Mouse (Mus musculus) embryonic facial prominence, embryonic 10.5 days (tissue): Measurements from ENCODE around the gene Mkks. TPM values are rescaled to one million over a fixed set of nuclear protein-coding genes. Genes with fewer than 3 reads are reported as not detected.
"Not testable (repeated sequence)": the region's sequence is repeated elsewhere in the genome, so short reads cannot be mapped to it uniquely, and the experiment has no call there.

Source experiments
- DNase-seq: peaks from one replicate; pipeline ENCODE4 v3.0.0-alpha.2; 2017; ENCODE audit warnings: low spot score
- H3K27ac ChIP-seq: fragments of 300-500 bp; sonication (generic); replicated peaks from 2 replicates; pipeline ENCODE4 v1.5.1; 2016; ENCODE audit warnings: mild to moderate bottlenecking
- H3K27me3 ChIP-seq: fragments of 300-500 bp; sonication (generic); replicated peaks from 2 replicates; pipeline ENCODE4 v1.6.1; 2016; ENCODE audit warnings: low read depth, mild to moderate bottlenecking; ENCODE audit not compliant: poor library complexity, severe bottlenecking
- H3K36me3 ChIP-seq: fragments of 300-500 bp; sonication (generic); replicated peaks from 2 replicates; pipeline ENCODE4 v1.6.1; 2016; ENCODE audit warnings: mild to moderate bottlenecking, moderate library complexity
- H3K4me1 ChIP-seq: fragments of 300-500 bp; sonication (generic); 2 replicates; pipeline ENCODE4 v1.6.1; 2016
- H3K4me3 ChIP-seq: fragments of 300-500 bp; sonication (generic); 2 replicates; pipeline ENCODE4 v1.5.1; 2016; ENCODE audit warnings: mild to moderate bottlenecking, moderate library complexity
- H3K9me3 ChIP-seq: fragments of 300-500 bp; sonication (generic); 2 replicates; pipeline ENCODE4 v1.6.1; 2016; ENCODE audit warnings: mild to moderate bottlenecking
- WGBS: fragments of 180-500 bp; shearing (Covaris S2); methylation state at CpG from one replicate; pipeline ENCODE4 v1.1.7; 2016; 5-methylcytosine and 5-hydroxymethylcytosine counted together
- polyA plus RNA-seq: library from polyadenylated mRNA; unstranded; fragments of >200 nt; fragmentation: Nextera tagmentation; extraction: Ambion mirVana; gene quantifications from 2 replicates; pipeline ENCODE4 v1.2.1, GENCODE M21; 2016

Gene Mkks
- polyA plus RNA-seq, 1 experiment from 2014 or later, result 15.5 TPM

DNA sequence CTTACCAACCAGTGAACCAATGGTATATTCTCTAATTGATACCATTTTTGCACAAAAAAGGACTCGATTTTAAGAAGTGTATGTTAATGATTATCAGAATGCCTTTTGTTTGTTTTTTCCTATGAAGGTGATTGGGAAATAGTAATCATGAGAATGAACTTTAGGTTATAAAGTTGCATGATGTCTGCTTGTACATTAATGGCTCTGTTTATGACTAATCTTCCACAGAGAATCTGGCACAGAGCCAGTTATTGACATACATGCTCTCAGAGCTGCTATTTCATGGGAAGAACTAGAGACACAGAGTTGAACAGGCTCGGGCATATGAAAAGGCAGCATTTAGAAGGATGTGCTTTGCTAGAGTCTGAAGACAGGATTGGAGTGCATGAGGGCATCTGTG lies 4.9 kb upstream of the Mkks start:
- H3K27me3 ChIP-seq, result no peaks in the 10 kb centered on the region
- H3K4me1 ChIP-seq, result peaks cover 8% of the 10 kb centered on the region; the same call in 1 of the 2 replicates
- H3K4me3 ChIP-seq, result no peak overlapping the region
- no peaks in the 10 kb centered on the region for H3K36me3 ChIP-seq
- no peaks in the 10 kb centered on the region for H3K9me3 ChIP-seq
- DNase-seq, result no peak
- 85% methylated on average over 2 of the region's 2 CpGs for WGBS
- H3K27ac ChIP-seq, result no peak overlapping the region

DNA sequence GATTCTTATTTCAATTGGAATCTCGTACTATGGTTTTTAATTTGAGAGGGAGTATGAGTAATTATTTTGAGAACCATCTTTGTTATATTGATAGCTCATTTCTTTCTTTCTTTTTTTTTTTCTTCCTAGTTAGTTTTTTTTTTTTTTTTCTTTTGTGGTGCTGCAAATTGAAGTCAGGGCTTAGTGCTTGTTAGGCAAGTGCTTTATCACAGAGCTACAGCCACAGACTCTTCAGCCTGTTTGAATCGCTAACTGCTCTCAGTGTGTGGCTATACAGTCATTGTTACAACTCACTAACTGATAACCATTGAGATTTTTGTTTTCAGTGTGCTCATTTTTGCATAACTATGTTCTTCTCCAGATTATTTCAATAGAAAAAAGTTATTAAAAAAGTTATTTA lies 3.3 kb upstream of the Mkks start:
- peaks cover 8% of the 10 kb centered on the region; the same call in 1 of the 2 replicates for H3K4me1 ChIP-seq
- no peaks in the 10 kb centered on the region for H3K9me3 ChIP-seq
- WGBS, result 72% methylated on average over 2 of the region's 2 CpGs
- no peaks in the 10 kb centered on the region for H3K27me3 ChIP-seq
- DNase-seq, result no peak
- no peak overlapping the region for H3K4me3 ChIP-seq
- no peaks in the 10 kb centered on the region for H3K36me3 ChIP-seq
- H3K27ac ChIP-seq, result no peak overlapping the region

GRCm38 (mm10) chr2:136891951-136892371 lies 772 bp upstream of the Mkks start:
- Histone ChIP-seq H3K9me3 (no peaks in the 10 kb centered on the region), H3K4me3 (peak overlapping the region; percentile 82), H3K27ac (peak overlapping the region; percentile 93), H3K36me3 (no peaks in the 10 kb centered on the region), H3K27me3 (no peaks in the 10 kb centered on the region), H3K4me1 (peaks cover 8% of the 10 kb centered on the region; the same call in 1 of the 2 replicates)
- WGBS, result under 1% methylated on average over 23 of the region's 23 CpGs
- peak; percentile 92 for DNase-seq

DNA sequence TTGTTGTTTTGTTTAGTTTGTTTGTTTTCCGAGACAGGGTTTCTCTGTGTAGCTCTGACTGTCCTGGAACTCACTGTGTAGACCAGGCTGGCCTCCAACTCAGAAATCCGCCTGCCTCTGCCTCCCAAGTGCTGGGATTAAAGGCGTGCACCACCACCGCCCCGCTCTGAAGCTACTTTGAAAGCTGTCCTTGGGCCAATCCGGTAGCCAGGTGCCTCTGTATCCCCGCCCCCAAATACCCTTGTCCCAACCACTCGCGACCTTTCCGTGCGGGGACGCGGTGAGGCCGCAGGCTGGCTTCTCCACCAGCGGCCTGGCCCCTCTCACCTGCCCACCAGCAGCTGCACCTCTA lies 497 bp downstream of the Mkks start:
- peak overlapping the region; percentile 82 for H3K4me3 ChIP-seq
- WGBS, result 6% methylated on average over 15 of the region's 15 CpGs
- H3K36me3 ChIP-seq, result not testable (repeated sequence)

GRCm38 (mm10) chr2:136886846-136887245 lies 4.3 kb downstream of the Mkks start:
- WGBS, result 76% methylated on average over 4 of the region's 4 CpGs
- Histone ChIP-seq H3K4me1 (no peaks in the 10 kb centered on the region), H3K9me3 (no peaks in the 10 kb centered on the region), H3K4me3 (no peak overlapping the region), H3K27ac (no peak overlapping the region), H3K27me3 (no peaks in the 10 kb centered on the region), H3K36me3 (peaks cover 37% of the 10 kb centered on the region)
- DNase-seq, result no peak

More for the DNA sequence above, 497 bp downstream of the Mkks start:
- DNase-seq, H3K27me3 ChIP-seq, H3K4me1 ChIP-seq, H3K9me3 ChIP-seq: not testable (repeated sequence)
- peak overlapping the region; percentile 93 for H3K27ac ChIP-seq

DNA sequence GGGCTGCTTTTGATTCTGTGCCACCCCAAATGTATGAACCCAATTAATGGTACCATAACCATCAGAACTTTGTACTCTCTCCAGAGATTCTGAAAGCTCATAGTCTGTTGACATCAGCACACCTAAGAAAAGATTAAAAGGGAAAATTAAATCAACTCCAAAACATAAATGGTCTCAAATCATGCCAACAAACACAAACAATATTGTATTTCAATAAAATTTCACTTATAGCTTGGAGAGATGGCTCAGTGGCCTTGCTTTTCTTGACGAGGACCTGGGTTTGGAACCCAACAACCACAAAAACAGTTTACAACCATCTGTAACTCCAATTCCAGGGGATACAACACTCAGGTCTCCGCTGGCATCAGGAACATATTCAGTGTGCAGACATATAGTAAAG lies 5.6 kb downstream of the Mkks start, which contains the start of gene AL731706.2:
AL731706.2 (minus strand) TSS at position 101 of the 400 bp plus-strand sequence.
- no peak for DNase-seq
- no peak within 1 kb of the TSS for H3K27ac ChIP-seq
- no peaks in the 10 kb centered on the region for H3K9me3 ChIP-seq
- 92% methylated on average over 2 of the region's 2 CpGs for WGBS
- peaks cover 50% of the 10 kb centered on the region for H3K36me3 ChIP-seq
- no peak within 1 kb of the TSS for H3K4me3 ChIP-seq
- H3K27me3 ChIP-seq, result no peaks in the 10 kb centered on the region
- no peaks in the 10 kb centered on the region for H3K4me1 ChIP-seq

GRCm38 (mm10) chr2:136854543-136855388 lies 36.4 kb downstream of the Mkks start:
- peak; percentile 9 for DNase-seq
- peaks cover 18% of the 10 kb centered on the region for H3K4me1 ChIP-seq
- H3K27ac ChIP-seq, result 0 out of 2 replicates have a peak overlapping the region, but pooled peaks have one; percentile 35

DNA sequence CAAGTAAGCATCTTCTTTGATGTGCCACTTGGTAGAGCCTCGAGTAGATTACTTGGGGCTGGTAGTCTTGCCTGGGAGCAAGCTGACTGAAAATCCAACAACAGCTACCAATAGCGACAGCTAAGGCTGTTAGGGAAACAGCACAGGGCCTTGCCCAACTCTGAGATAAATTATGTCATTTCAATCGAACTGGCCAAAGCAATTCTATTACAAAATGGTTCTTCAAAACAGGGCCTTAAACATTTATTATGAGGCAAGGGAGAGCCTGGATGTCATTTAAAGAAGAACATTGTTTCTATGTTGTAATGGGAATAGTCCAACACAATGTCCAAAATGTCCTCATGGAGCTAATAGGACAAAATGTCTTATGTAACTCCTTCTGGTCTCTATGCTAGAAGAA lies 40.8 kb downstream of the Mkks start:
- H3K27me3 ChIP-seq, result no peaks in the 10 kb centered on the region
- WGBS, result 74% methylated on average over 3 of the region's 3 CpGs
- no peak overlapping the region for H3K4me3 ChIP-seq
- no peaks in the 10 kb centered on the region for H3K36me3 ChIP-seq
- H3K27ac ChIP-seq, result no peak overlapping the region
- no peaks in the 10 kb centered on the region for H3K9me3 ChIP-seq
- peaks cover 15% of the 10 kb centered on the region for H3K4me1 ChIP-seq
- no peak for DNase-seq

More at GRCm38 (mm10) chr2:136854543-136855388, 36.4 kb downstream of the Mkks start:
- no peaks in the 10 kb centered on the region for H3K36me3 ChIP-seq
- H3K27me3 ChIP-seq, result no peaks in the 10 kb centered on the region
- H3K4me3 ChIP-seq, result no peak overlapping the region
- WGBS, result 28% methylated on average over 5 of the region's 5 CpGs
- no peaks in the 10 kb centered on the region for H3K9me3 ChIP-seq

DNA sequence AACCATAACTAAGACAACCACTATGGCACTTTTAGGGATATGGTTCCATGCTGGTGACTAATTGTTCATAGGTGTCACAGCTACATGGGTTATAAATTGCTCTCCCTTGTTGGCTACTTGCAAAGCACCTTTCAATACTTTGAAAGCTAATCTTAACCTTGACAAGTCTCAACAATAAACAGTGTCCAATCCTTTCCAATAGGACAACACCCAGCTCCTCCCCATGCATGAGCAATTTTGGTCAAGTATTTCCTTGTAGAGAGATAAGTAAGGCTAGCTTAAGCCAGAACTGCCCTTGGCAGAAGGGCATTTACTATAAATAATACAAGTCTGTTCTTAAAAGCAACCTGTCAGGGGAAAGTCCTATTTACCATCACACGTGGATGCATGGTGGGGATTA lies 53.2 kb downstream of the Mkks start:
- no peaks in the 10 kb centered on the region for H3K36me3 ChIP-seq
- 63% methylated on average over 1 of the region's 1 CpGs for WGBS

GRCm38 (mm10) chr2:136835882-136836281 lies 55.3 kb downstream of the Mkks start:
- no peak for DNase-seq
- Histone ChIP-seq H3K27me3 (no peaks in the 10 kb centered on the region), H3K4me3 (no peak overlapping the region), H3K36me3 (no peaks in the 10 kb centered on the region), H3K27ac (no peak overlapping the region), H3K9me3 (no peaks in the 10 kb centered on the region), H3K4me1 (peaks cover 5% of the 10 kb centered on the region; the same call in 1 of the 2 replicates)
- 60% methylated on average over 3 of the region's 3 CpGs for WGBS

More for the DNA sequence above, 53.2 kb downstream of the Mkks start:
- Histone ChIP-seq H3K27ac (no peak overlapping the region), H3K4me3 (no peak overlapping the region), H3K4me1 (peaks cover under 1% of the 10 kb centered on the region; the same call in 1 of the 2 replicates), H3K27me3 (no peaks in the 10 kb centered on the region), H3K9me3 (no peaks in the 10 kb centered on the region)
- DNase-seq, result no peak

- no peaks in the 10 kb centered on the region for H3K36me3 ChIP-seq
- 90% methylated on average over 1 of the region's 1 CpGs for WGBS
- no peaks in the 10 kb centered on the region for H3K9me3 ChIP-seq
- peaks cover 5% of the 10 kb centered on the region; the same call in 1 of the 2 replicates for H3K4me1 ChIP-seq
- no peak overlapping the region for H3K4me3 ChIP-seq
- DNase-seq, result no peak
- H3K27ac ChIP-seq, result no peak overlapping the region
- no peaks in the 10 kb centered on the region for H3K27me3 ChIP-seq
These were observed 56.5 kb downstream of the Mkks start for GRCm38 (mm10) chr2:136834715-136835075.

- 83% methylated on average over 3 of the region's 3 CpGs for WGBS
- Histone ChIP-seq H3K27ac (no peak overlapping the region), H3K36me3 (no peaks in the 10 kb centered on the region), H3K27me3 (no peaks in the 10 kb centered on the region), H3K9me3 (no peaks in the 10 kb centered on the region), H3K4me3 (no peak overlapping the region), H3K4me1 (peaks cover 5% of the 10 kb centered on the region; the same call in 1 of the 2 replicates)
- DNase-seq, result no peak
These were observed 57.0 kb downstream of the Mkks start for GRCm38 (mm10) chr2:136833976-136834714.
